Mouse (Mus musculus) intestine, embryonic 15.5 days (tissue): ENCODE results near the gene St3gal3. TPM values are rescaled to one million over a fixed set of nuclear protein-coding genes. Genes with fewer than 3 reads are reported as not detected.

Source experiments
- ATAC-seq: fragments of 200-750 bp; cut with Nextera tagmentation; 2 replicates; pipeline ENCODE4 v1.8.0; 2017; ENCODE audit warnings: moderate TSS enrichment, moderate library complexity
- H3K27ac ChIP-seq: fragments of 300-500 bp; sonication (generic); 2 replicates; pipeline ENCODE4 v1.5.1; 2015; ENCODE audit warnings: mild to moderate bottlenecking, inconsistent platforms
- H3K27me3 ChIP-seq: fragments of 300-500 bp; sonication (generic); replicated peaks from 2 replicates; pipeline ENCODE4 v1.6.1; 2015; ENCODE audit warnings: inconsistent platforms
- H3K36me3 ChIP-seq: fragments of 300-500 bp; sonication (generic); 2 replicates; pipeline ENCODE4 v1.6.1; 2015; ENCODE audit warnings: inconsistent platforms
- H3K4me1 ChIP-seq: fragments of 300-500 bp; sonication (generic); replicated peaks from 2 replicates; pipeline ENCODE4 v1.6.1; 2015; ENCODE audit warnings: inconsistent platforms
- H3K4me2 ChIP-seq: fragments of 300-500 bp; sonication (generic); replicated peaks from 2 replicates; pipeline ENCODE4 v1.6.1; 2015; ENCODE audit warnings: mild to moderate bottlenecking, inconsistent platforms
- H3K4me3 ChIP-seq: fragments of 300-500 bp; sonication (generic); replicated peaks from 2 replicates; pipeline ENCODE4 v1.5.1; 2015; ENCODE audit warnings: inconsistent platforms
- H3K9ac ChIP-seq: fragments of 300-500 bp; sonication (generic); 2 replicates; pipeline ENCODE4 v1.6.1; 2015; ENCODE audit warnings: inconsistent platforms
- H3K9me3 ChIP-seq: fragments of 300-500 bp; sonication (generic); 2 replicates; pipeline ENCODE4 v1.6.1; 2016; ENCODE audit warnings: inconsistent platforms
- WGBS: fragments of 180-500 bp; shearing (Covaris S2); methylation state at CpG from one replicate; pipeline ENCODE4 v1.1.7; 2015; 5-methylcytosine and 5-hydroxymethylcytosine counted together
- polyA plus RNA-seq: library from polyadenylated mRNA; unstranded; fragments of >200 nt; fragmentation: Nextera tagmentation; extraction: Ambion mirVana; gene quantifications from 2 replicates; pipeline ENCODE4 v1.2.1, GENCODE M21; 2015

The St3gal3 gene
- polyA plus RNA-seq, 1 experiment from 2014 or later, result 8.2 TPM

DNA sequence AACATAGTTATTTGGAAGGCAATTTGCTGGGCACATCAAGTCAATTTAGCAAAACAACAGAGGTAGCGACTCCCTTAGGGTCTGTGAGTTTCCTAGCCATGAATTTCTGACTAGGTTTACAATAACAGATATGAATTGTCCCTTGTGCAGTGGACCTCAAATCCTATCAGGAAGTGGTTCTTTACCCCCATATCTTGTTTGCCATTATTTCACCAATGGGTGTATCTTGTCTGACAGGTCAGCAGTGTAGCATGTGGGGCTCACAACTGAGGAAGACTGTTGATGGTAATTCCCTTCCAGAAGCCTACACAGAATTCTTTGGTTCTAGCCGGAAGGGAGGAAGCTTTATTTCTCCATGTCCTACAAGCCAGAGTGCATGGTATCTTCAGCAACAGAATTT, 213.4 kb downstream of the St3gal3 start:
- Histone ChIP-seq H3K27ac (no peak overlapping the region), H3K4me3 (no peak overlapping the region), H3K9me3 (no peaks in the 10 kb centered on the region), H3K4me1 (peaks cover 7% of the 10 kb centered on the region; the same call in 1 of the 2 replicates), H3K36me3 (no peaks in the 10 kb centered on the region), H3K9ac (no peak overlapping the region), H3K4me2 (no peak overlapping the region), H3K27me3 (peaks cover 3% of the 10 kb centered on the region)
- WGBS, result 82% methylated on average over 2 of the region's 2 CpGs
- ATAC-seq, result no peak

DNA sequence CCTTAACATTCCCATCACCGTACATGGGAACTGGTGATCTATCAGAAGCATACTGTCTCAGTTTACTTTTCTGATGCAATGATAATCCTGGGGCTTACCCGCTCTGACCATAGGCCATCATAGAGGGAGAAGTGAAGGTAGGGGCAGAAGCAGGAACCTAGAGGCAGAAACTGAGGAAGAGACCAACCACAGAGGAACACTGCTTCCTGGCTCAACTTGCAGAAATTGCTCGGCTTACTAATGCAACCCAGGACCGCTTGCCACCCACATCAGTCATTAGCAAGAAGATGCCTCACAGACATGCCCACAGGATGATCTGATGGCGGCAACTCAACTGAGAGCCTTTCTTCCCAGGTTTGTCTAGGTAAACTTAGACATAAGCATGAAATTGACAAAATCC, 216.0 kb downstream of the St3gal3 start:
- Histone ChIP-seq H3K4me2 (no peak overlapping the region), H3K4me3 (no peak overlapping the region), H3K36me3 (no peaks in the 10 kb centered on the region), H3K9ac (no peak overlapping the region), H3K27ac (peak overlapping the region; percentile 15; the same call in 1 of the 2 replicates), H3K4me1 (peaks cover 12% of the 10 kb centered on the region), H3K27me3 (no peaks in the 10 kb centered on the region; the same call in 1 of the 2 replicates), H3K9me3 (no peaks in the 10 kb centered on the region)
- no peak for ATAC-seq
- 67% methylated on average over 5 of the region's 5 CpGs for WGBS

DNA sequence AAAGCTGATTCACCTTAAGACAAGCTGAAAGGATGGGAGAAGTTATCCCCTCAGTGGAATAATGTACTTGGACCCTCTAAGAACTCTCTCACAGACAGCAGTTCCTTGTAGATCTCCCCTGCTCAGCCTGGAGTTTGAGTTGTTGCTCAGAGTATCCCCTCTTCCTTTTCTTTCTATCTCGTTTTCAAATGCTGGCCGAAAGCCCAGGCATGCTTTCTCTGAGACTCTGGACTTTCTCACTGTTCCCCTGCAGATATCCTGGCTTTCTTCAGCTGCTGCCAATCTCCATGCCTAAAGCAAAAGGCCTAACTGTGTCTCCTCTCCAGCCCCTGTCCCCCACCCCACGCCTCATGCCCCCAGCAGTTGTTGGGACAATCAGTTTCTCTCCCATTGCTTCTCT, 216.5 kb downstream of the St3gal3 start:
- H3K9me3 ChIP-seq, result no peaks in the 10 kb centered on the region
- no peaks in the 10 kb centered on the region for H3K36me3 ChIP-seq
- H3K27ac ChIP-seq, result peak overlapping the region; percentile 37; the same call in 1 of the 2 replicates
- no peak for ATAC-seq
- no peak overlapping the region for H3K4me2 ChIP-seq
- peaks cover 17% of the 10 kb centered on the region for H3K4me1 ChIP-seq
- no peak overlapping the region for H3K4me3 ChIP-seq
- no peaks in the 10 kb centered on the region; the same call in 1 of the 2 replicates for H3K27me3 ChIP-seq
- 48% methylated on average over 3 of the region's 3 CpGs for WGBS
- H3K9ac ChIP-seq, result no peak overlapping the region

DNA sequence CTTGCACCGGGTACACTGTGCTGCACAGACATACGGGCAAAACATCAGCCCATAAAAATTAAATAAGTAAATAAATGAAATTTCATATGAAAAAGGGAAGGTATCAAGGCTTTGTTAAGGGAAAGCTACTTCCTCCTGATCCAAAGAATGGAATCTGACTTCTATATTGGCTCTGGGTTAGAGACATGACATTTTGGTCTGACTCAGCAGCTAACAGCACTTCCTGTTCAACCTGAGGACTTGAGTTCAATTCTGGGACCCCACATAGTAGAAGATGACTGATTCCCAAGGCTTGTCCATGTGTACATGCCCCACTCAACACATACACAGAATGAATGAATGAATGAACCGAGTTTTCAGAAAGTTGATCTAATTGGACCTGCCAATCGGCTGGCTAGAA, 216.9 kb downstream of the St3gal3 start:
- H3K4me3 ChIP-seq, result no peak overlapping the region
- H3K4me2 ChIP-seq, result no peak overlapping the region
- no peaks in the 10 kb centered on the region for H3K27me3 ChIP-seq
- no peak for ATAC-seq
- H3K36me3 ChIP-seq, result no peaks in the 10 kb centered on the region
- H3K9me3 ChIP-seq, result no peaks in the 10 kb centered on the region
- WGBS, result 89% methylated on average over 4 of the region's 4 CpGs
- H3K27ac ChIP-seq, result peak overlapping the region; percentile 37; the same call in 1 of the 2 replicates
- peaks cover 20% of the 10 kb centered on the region for H3K4me1 ChIP-seq
- H3K9ac ChIP-seq, result no peak overlapping the region

DNA sequence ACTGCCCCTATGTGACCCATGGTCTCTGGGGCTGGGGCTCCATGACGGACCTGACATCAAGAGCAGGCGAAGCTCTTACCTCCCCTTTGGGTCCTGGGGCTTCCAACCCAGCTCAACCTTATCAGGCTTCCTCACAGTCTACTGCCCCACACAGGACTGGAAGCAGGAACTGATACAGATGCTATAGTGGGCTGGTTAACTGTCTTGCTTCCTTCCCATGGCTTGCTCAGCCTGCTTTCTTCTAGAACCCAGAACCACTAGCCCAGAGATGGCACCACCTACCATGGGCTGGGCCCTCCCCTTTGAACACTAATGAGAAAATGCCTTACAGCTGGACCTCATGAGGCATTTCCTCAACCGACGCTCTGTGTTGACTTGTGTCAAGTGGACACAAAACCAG, 217.3 kb downstream of the St3gal3 start:
- no peak for ATAC-seq
- Histone ChIP-seq H3K27me3 (no peaks in the 10 kb centered on the region), H3K4me3 (no peak overlapping the region), H3K9me3 (no peaks in the 10 kb centered on the region), H3K4me1 (peaks cover 23% of the 10 kb centered on the region), H3K4me2 (no peak overlapping the region), H3K27ac (no peak overlapping the region), H3K36me3 (no peaks in the 10 kb centered on the region), H3K9ac (no peak overlapping the region)
- WGBS, result 77% methylated on average over 4 of the region's 4 CpGs

DNA sequence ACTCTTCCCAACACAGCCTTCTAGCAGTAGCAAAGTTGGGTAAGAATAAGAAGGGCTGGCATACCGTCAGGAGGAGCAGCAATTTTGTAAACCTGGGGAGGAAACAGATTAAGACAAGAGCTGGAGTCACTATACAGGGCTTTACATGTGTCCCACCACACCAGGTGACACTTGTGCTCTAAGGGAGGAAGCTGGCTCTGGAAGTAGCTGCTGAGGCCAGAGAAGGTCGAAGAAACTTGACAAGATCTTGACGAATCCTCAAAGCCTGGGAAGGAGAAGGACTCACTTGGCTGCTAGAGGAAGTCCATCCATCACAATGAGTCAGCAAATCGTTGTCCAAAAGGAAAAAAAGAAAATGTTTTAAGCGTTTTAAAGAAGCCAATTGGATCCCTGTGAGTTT, 218.3 kb downstream of the St3gal3 start:
- ATAC-seq, result no peak
- Histone ChIP-seq H3K4me2 (0 out of 2 replicates have a peak overlapping the region, but pooled peaks have one; percentile 97), H3K4me3 (no peak overlapping the region), H3K27ac (no peak overlapping the region), H3K9ac (no peak overlapping the region), H3K27me3 (no peaks in the 10 kb centered on the region), H3K9me3 (no peaks in the 10 kb centered on the region), H3K4me1 (peaks cover 23% of the 10 kb centered on the region), H3K36me3 (peaks cover 4% of the 10 kb centered on the region; the same call in 1 of the 2 replicates)
- 66% methylated on average over 5 of the region's 5 CpGs for WGBS

- peak overlapping the region; percentile 97 for H3K4me2 ChIP-seq
- peak overlapping the region; percentile 71 for H3K9ac ChIP-seq
- WGBS, result 5% methylated on average over 19 of the region's 19 CpGs
- H3K36me3 ChIP-seq, result peaks cover 4% of the 10 kb centered on the region; the same call in 1 of the 2 replicates
- H3K9me3 ChIP-seq, result no peaks in the 10 kb centered on the region
- H3K4me3 ChIP-seq, result peak overlapping the region; percentile 72
- no peak for ATAC-seq
- H3K27me3 ChIP-seq, result no peaks in the 10 kb centered on the region
- peaks cover 23% of the 10 kb centered on the region for H3K4me1 ChIP-seq
- peak overlapping the region; percentile 88; the same call in 1 of the 2 replicates for H3K27ac ChIP-seq
Measured at GRCm38 (mm10) chr4:117915489-117916105, 219.1 kb downstream of the St3gal3 start.

GRCm38 (mm10) chr4:117914591-117915442, 219.9 kb downstream of the St3gal3 start, which contains the start of gene Ipo13:
TSS of gene Ipo13 (minus strand) at chr4:117914999.
- Histone ChIP-seq H3K9ac (peak within 1 kb of the TSS; percentile 71), H3K4me3 (peak within 1 kb of the TSS; percentile 72), H3K27me3 (no peaks in the 10 kb centered on the region), H3K27ac (peak within 1 kb of the TSS; percentile 88), H3K4me1 (peaks cover 23% of the 10 kb centered on the region), H3K36me3 (peaks cover 4% of the 10 kb centered on the region; the same call in 1 of the 2 replicates), H3K9me3 (no peaks in the 10 kb centered on the region), H3K4me2 (peak within 1 kb of the TSS; percentile 97)
- under 1% methylated on average over 61 of the region's 61 CpGs for WGBS
- ATAC-seq, result peak; percentile 96

DNA sequence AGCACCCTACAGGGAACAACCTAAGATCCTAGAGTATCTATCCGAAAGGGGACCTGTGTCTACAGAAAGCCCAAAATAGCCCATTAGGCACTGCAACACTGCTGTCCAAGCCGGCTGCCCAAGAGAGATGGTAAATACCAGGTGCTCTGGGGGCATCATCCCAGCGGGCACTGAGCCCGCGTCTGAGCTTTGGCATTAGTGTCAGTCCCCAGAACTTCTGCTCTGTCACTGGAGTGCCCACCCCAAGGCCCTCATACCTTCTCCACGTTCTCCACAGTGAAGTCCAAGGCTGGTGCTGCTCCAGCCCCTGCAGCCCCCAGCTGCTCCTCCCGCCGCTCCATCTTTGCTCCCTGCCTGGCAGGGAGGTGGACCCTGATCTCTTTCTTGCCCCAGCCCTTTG, 220.7 kb downstream of the St3gal3 start:
- Histone ChIP-seq H3K4me3 (peak overlapping the region; percentile 72), H3K4me1 (peaks cover 27% of the 10 kb centered on the region), H3K36me3 (peaks cover 5% of the 10 kb centered on the region; the same call in 1 of the 2 replicates), H3K4me2 (peak overlapping the region; percentile 97), H3K27ac (no peak overlapping the region), H3K27me3 (no peaks in the 10 kb centered on the region), H3K9me3 (no peaks in the 10 kb centered on the region), H3K9ac (peak overlapping the region; percentile 71)
- ATAC-seq, result no peak; the same call in 1 of the 2 replicates
- WGBS, result 20% methylated on average over 8 of the region's 8 CpGs

DNA sequence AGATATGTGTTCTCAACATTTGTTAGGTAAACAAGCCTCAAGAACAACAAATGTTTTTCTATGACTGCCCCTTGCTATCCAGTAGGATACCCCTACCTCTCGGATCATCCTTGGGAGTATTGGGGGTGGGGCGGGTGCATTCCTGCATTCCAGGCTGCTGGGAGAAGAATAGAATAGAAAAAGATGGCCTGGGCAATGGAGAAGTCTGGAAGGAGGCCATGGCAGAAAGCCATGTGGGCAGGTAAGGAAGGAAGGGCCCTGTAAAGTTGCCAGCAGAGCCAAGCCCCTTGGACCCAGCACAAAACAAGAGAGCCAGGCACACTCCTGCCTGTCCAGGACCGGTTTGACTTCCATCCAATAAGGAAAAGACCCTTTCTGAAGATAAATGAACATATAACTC, 221.3 kb downstream of the St3gal3 start:
- Histone ChIP-seq H3K9ac (0 out of 2 replicates have a peak overlapping the region, but pooled peaks have one; percentile 71), H3K36me3 (peaks cover 7% of the 10 kb centered on the region; the same call in 1 of the 2 replicates), H3K4me2 (peak overlapping the region; percentile 97), H3K9me3 (no peaks in the 10 kb centered on the region), H3K4me1 (peaks cover 26% of the 10 kb centered on the region), H3K27ac (no peak overlapping the region), H3K4me3 (peak overlapping the region; percentile 72), H3K27me3 (no peaks in the 10 kb centered on the region)
- WGBS, result 53% methylated on average over 3 of the region's 3 CpGs
- ATAC-seq, result no peak

DNA sequence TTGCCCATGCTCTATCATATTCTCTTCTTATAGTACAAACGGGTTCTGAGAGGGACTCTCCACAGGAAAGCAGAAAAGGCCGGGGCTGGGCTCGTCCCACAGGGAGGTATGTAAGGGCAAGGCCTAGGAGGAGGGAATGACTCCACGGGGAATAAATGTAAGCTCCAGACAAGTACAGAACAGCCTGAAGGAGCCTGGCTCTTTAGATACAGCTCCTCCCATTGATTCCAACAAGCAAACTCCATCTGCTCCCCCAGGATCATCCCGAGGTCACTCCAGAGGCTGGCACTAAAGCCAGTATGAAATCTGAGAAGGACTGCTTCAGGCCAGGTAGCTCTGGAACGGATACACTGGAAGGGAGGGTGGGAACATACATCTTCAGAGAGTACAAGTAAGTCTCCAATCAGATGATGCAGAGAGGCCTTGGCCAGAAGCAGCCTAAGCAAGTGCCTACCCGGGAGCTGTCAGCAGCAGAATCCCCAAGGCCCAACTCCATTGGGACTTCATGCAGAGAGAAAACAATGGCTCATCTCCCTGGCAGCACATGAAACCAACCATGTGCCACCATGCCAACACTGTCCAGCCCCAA, 221.9 kb downstream of the St3gal3 start:
- H3K4me2 ChIP-seq, result peak overlapping the region; percentile 97
- H3K4me1 ChIP-seq, result peaks cover 26% of the 10 kb centered on the region
- no peak for ATAC-seq
- H3K27ac ChIP-seq, result no peak overlapping the region
- H3K4me3 ChIP-seq, result 0 out of 2 replicates have a peak overlapping the region, but pooled peaks have one; percentile 72
- no peaks in the 10 kb centered on the region for H3K27me3 ChIP-seq
- WGBS, result 51% methylated on average over 7 of the region's 7 CpGs
- H3K9me3 ChIP-seq, result no peaks in the 10 kb centered on the region
- H3K9ac ChIP-seq, result no peak overlapping the region
- peaks cover 7% of the 10 kb centered on the region; the same call in 1 of the 2 replicates for H3K36me3 ChIP-seq

DNA sequence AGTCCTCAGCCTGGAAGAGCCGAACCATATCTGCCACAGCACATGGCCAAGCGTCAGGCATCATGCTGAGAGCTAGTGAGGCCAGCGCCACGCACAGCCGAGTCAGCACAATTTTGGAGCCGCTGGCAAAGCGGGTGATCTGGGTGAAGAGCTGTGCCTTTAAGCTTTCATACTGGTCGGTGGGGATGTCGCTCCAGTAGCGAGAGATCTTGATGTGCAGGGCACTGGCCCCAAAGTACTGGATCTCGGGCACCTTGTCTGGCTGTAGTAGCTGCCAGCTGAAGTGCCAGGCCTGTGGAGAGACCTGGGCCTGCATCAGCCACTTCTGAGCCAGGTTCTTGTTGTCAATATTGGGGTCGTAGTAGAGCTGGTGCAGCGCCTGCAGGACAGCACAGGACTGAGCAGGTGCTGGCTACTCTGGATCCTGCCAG, 222.6 kb downstream of the St3gal3 start:
- Histone ChIP-seq H3K9me3 (no peaks in the 10 kb centered on the region), H3K4me1 (peaks cover 24% of the 10 kb centered on the region), H3K4me3 (no peak overlapping the region), H3K9ac (no peak overlapping the region), H3K36me3 (peaks cover 7% of the 10 kb centered on the region; the same call in 1 of the 2 replicates), H3K27ac (no peak overlapping the region), H3K4me2 (peak overlapping the region; percentile 97; the same call in 1 of the 2 replicates), H3K27me3 (no peaks in the 10 kb centered on the region)
- ATAC-seq, result no peak
- 94% methylated on average over 13 of the region's 13 CpGs for WGBS
